Mouse (Mus musculus) MEL (cell line): Measurements from ENCODE around the gene Tex264.

ENCODE experiments used
- BHLHE40 ChIP-seq: IDR thresholded peaks from 2 replicates; pipeline ENCODE4 v1.6.1; 2012; ENCODE audit warnings: low read depth, mild to moderate bottlenecking, inconsistent platforms, low read length, improper control_type of control experiment, borderline replicate concordance
- CTCF ChIP-seq, 3 experiments: IDR thresholded peaks in 2 of 3; conservative IDR thresholded peaks in 1 of 3; 2 replicates each; pipeline ENCODE4 v1.5.1; 2011 to 2012; ENCODE audit warnings: low read length in 3 of 3, low read depth in 2 of 3, mild to moderate bottlenecking in 2 of 3, improper control_type of control experiment in 1 of 3, inconsistent platforms in 1 of 3, mixed read lengths in 1 of 3, moderate library complexity in 1 of 3; ENCODE audit not compliant: control insufficient read depth in 1 of 3, insufficient read depth in 1 of 3, poor library complexity in 1 of 3, severe bottlenecking in 1 of 3
- E2F4 ChIP-seq: IDR thresholded peaks from 2 replicates; pipeline ENCODE4 v1.6.1; 2011; ENCODE audit warnings: low read depth, low read length, improper control_type of control experiment, borderline replicate concordance
- EP300 ChIP-seq, 2 experiments: IDR thresholded peaks; 2 replicates each; pipeline ENCODE4 v1.6.1; 2011; ENCODE audit warnings: improper control_type of control experiment in 2 of 2, low read length in 2 of 2, low read depth in 1 of 2, mild to moderate bottlenecking in 1 of 2
- HCFC1 ChIP-seq: IDR thresholded peaks from 2 replicates; pipeline ENCODE4 v1.6.1; 2012; ENCODE audit warnings: low read depth, mild to moderate bottlenecking, inconsistent platforms, low read length, improper control_type of control experiment, moderate library complexity
- MAFK ChIP-seq: IDR thresholded peaks from 2 replicates; pipeline ENCODE4 v1.6.1; 2011; ENCODE audit warnings: low read depth, mild to moderate bottlenecking, low read length, improper control_type of control experiment, borderline replicate concordance
- NRF1 ChIP-seq: IDR thresholded peaks from 2 replicates; pipeline ENCODE4 v1.6.1; 2014; ENCODE audit warnings: low read depth, mild to moderate bottlenecking, inconsistent platforms, low read length, improper control_type of control experiment, moderate library complexity; ENCODE audit not compliant: poor library complexity, insufficient read depth, severe bottlenecking
- POLR2A ChIP-seq, 2 experiments: IDR thresholded peaks; 2 replicates each; pipeline ENCODE4 v1.6.1; 2011 to 2012; ENCODE audit warnings: low read length in 2 of 2, mild to moderate bottlenecking in 2 of 2, control low read depth in 1 of 2, improper control_type of control experiment in 1 of 2, low read depth in 1 of 2, moderate library complexity in 1 of 2; ENCODE audit not compliant: control insufficient read depth in 1 of 2, insufficient read depth in 1 of 2, poor library complexity in 1 of 2
- POLR2AphosphoS2 ChIP-seq: IDR thresholded peaks from 2 replicates; pipeline ENCODE4 v1.6.1; 2011; ENCODE audit warnings: low read length, improper control_type of control experiment
- SIN3A ChIP-seq: IDR thresholded peaks from 2 replicates; pipeline ENCODE4 v1.6.1; 2012; ENCODE audit warnings: low read length, improper control_type of control experiment, inconsistent platforms
- TBP ChIP-seq: IDR thresholded peaks from 2 replicates; pipeline ENCODE4 v1.8.0; 2011; ENCODE audit warnings: low read depth, low read length, improper control_type of control experiment
- ZC3H11A ChIP-seq: IDR thresholded peaks from 2 replicates; pipeline ENCODE4 v1.6.1; 2012; ENCODE audit warnings: low read depth, mild to moderate bottlenecking, inconsistent platforms, low read length, improper control_type of control experiment

GRCm38 (mm10) chr9:106610727-106611126 lies 75.0 kb downstream of the Tex264 start:
- TF ChIP-seq POLR2A (IDR thresholded peaks at IDR 0.05; ENCODE audit: control insufficient read depth in 1 of 2, insufficient read depth in 1 of 2, low read depth in 1 of 2, low read length in 2 of 2, poor library complexity in 1 of 2) (no peak), NRF1 (no peak), CTCF (IDR thresholded peaks at IDR 0.05 in 2 of 3, conservative IDR thresholded peaks at IDR 0.05 in 1 of 3; ENCODE audit: control insufficient read depth in 1 of 3, insufficient read depth in 1 of 3, low read depth in 2 of 3, low read length in 3 of 3, poor library complexity in 1 of 3, severe bottlenecking in 1 of 3) (no peak), ZC3H11A (no peak), TBP (no peak), EP300 (IDR thresholded peaks at IDR 0.05; ENCODE audit: low read depth in 1 of 2, low read length in 2 of 2) (no peak), HCFC1 (no peak), E2F4 (no peak), MAFK (no peak), SIN3A (no peak), BHLHE40 (no peak), POLR2AphosphoS2 (no peak)
